Mouse (Mus musculus) cerebellum, adult 9-11 months (tissue): Measurements from ENCODE around the gene Eif2d.

Experiments used
- DNase-seq: peaks from one replicate; pipeline ENCODE4 v3.0.0; 2022

The Eif2d gene

GRCm38 (mm10) chr1:131184956-131185660, 32.1 kb downstream of the Eif2d start:
- DNase-seq = no peak

GRCm38 (mm10) chr1:131185821-131186506, 33.0 kb downstream of the Eif2d start:
- no peak for DNase-seq

GRCm38 (mm10) chr1:131186995-131187394, 34.0 kb downstream of the Eif2d start:
- no peak for DNase-seq

- no peak for DNase-seq
Observed at GRCm38 (mm10) chr1:131187856-131188255, 34.9 kb downstream of the Eif2d start.

GRCm38 (mm10) chr1:131188655-131189054, 35.7 kb downstream of the Eif2d start:
- DNase-seq = no peak

- no peak for DNase-seq
Observed at GRCm38 (mm10) chr1:131193746-131194145, 40.8 kb downstream of the Eif2d start.

GRCm38 (mm10) chr1:131195653-131196052, 42.7 kb downstream of the Eif2d start:
- no peak for DNase-seq

- DNase-seq = no peak
Observed at GRCm38 (mm10) chr1:131196107-131196506, 43.1 kb downstream of the Eif2d start.

- DNase-seq = no peak
Observed at GRCm38 (mm10) chr1:131198417-131198960, 45.5 kb downstream of the Eif2d start.

GRCm38 (mm10) chr1:131199118-131199821, 46.3 kb downstream of the Eif2d start:
- DNase-seq = peak; percentile 66

GRCm38 (mm10) chr1:131199976-131200375, 47.0 kb downstream of the Eif2d start:
- peak; percentile 22 for DNase-seq

- DNase-seq = no peak
Observed at GRCm38 (mm10) chr1:131200588-131200987, 47.6 kb downstream of the Eif2d start.

GRCm38 (mm10) chr1:131201391-131201790, 48.4 kb downstream of the Eif2d start:
- DNase-seq = no peak

GRCm38 (mm10) chr1:131204461-131204860, 51.5 kb downstream of the Eif2d start:
- no peak for DNase-seq

GRCm38 (mm10) chr1:131206342-131206741, 53.4 kb downstream of the Eif2d start:
- DNase-seq = no peak

- DNase-seq = peak; percentile 25
Observed at GRCm38 (mm10) chr1:131207531-131207930, 54.5 kb downstream of the Eif2d start.

- no peak for DNase-seq
Observed at GRCm38 (mm10) chr1:131208081-131208480, 55.1 kb downstream of the Eif2d start.

- DNase-seq = no peak
Observed at GRCm38 (mm10) chr1:131208800-131209199, 55.8 kb downstream of the Eif2d start.

- peak; percentile 57 for DNase-seq
Observed at GRCm38 (mm10) chr1:131209971-131210426, 57.0 kb downstream of the Eif2d start.

- DNase-seq = no peak
Observed at GRCm38 (mm10) chr1:131211655-131212054, 58.7 kb downstream of the Eif2d start.

GRCm38 (mm10) chr1:131212956-131213355, 60.0 kb downstream of the Eif2d start:
- no peak for DNase-seq

GRCm38 (mm10) chr1:131213361-131213760, 60.4 kb downstream of the Eif2d start:
- no peak for DNase-seq

GRCm38 (mm10) chr1:131218933-131219332, 66.0 kb downstream of the Eif2d start:
- no peak for DNase-seq
